Mouse (Mus musculus) small intestine, adult 2 months (tissue): ENCODE measurements around the gene Pou4f1. TPM values are rescaled to one million over a fixed set of nuclear protein-coding genes. Genes with fewer than 3 reads are reported as not detected.
A peak's percentile ranks its signal among the peaks of the same experiment; 100 is the strongest.

Source experiments
- H3K27ac ChIP-seq: fragments of 200-500 bp; 2 replicates; pipeline ENCODE4 v1.5.1; 2012; ENCODE audit warnings: low read depth, low read length, control low read depth, inconsistent platforms; ENCODE audit not compliant: insufficient read depth
- H3K27me3 ChIP-seq: fragments of 200-500 bp; 2 replicates; pipeline ENCODE4 v1.6.1; 2012; ENCODE audit warnings: mild to moderate bottlenecking, moderate library complexity, low read length, inconsistent platforms; ENCODE audit not compliant: control insufficient read depth, insufficient read depth
- H3K36me3 ChIP-seq: fragments of 200-500 bp; 2 replicates; pipeline ENCODE4 v1.6.1; 2012; ENCODE audit warnings: mild to moderate bottlenecking, low read length, control low read depth, inconsistent platforms; ENCODE audit not compliant: control insufficient read depth, insufficient read depth
- H3K4me1 ChIP-seq: fragments of 200-500 bp; 2 replicates; pipeline ENCODE4 v1.6.1; 2012; ENCODE audit warnings: low read length, inconsistent platforms, mixed read lengths; ENCODE audit not compliant: control insufficient read depth, insufficient read depth, insufficient read length
- H3K4me3 ChIP-seq: fragments of 200-500 bp; 2 replicates; pipeline ENCODE4 v1.5.1; 2012; ENCODE audit warnings: low read depth, mild to moderate bottlenecking, control low read depth, inconsistent platforms, low read length, moderate library complexity
- CTCF ChIP-seq: fragments of 200-500 bp; IDR thresholded peaks from 2 replicates; pipeline ENCODE4 v1.5.1; 2012; ENCODE audit warnings: low read depth, mild to moderate bottlenecking, control low read depth, inconsistent platforms, low read length, moderate library complexity, mixed read lengths; ENCODE audit not compliant: insufficient replicate concordance, insufficient read length; ENCODE audit errors: extremely low read depth
- POLR2A ChIP-seq: fragments of 200-500 bp; IDR thresholded peaks from 2 replicates; pipeline ENCODE4 v1.6.1; 2012; ENCODE audit warnings: low read depth, mild to moderate bottlenecking, control low read depth, inconsistent platforms, low read length, moderate library complexity
- WGBS: fragments of 180-500 bp; shearing (Covaris S2); methylation state at CpG from one replicate; pipeline ENCODE4 v1.1.7; 2018; 5-methylcytosine and 5-hydroxymethylcytosine counted together
- polyA plus RNA-seq: library from polyadenylated mRNA; depleted of rRNA; stranded (reverse); fragments of >200 nt; gene quantifications from 2 replicates; pipeline ENCODE4 v1.2.3, GENCODE M21; 2012

The Pou4f1 gene
- polyA plus RNA-seq, 1 experiment: 0.19 TPM

DNA sequence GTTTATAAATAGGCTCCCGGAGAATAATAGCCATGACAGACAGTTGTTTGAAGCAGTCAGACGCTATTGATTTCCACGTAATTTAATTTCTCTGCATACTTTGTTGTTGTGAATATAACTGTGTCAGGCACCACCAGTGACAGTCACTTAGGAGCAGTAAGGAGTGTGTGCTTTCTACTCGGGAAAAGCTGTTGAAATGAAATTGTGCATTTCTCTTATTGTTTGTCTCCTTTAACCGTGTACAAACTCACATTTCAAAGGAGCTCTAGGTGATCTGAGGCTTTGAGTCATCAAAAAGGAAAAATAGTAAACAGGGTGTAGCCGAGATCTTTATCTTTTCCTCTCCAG lies 798 bp upstream of the Pou4f1 start:
- WGBS: 9% methylated on average over 6 of the region's 6 CpGs
- Histone ChIP-seq H3K4me3 (no peak overlapping the region), H3K27ac (no peak overlapping the region), H3K36me3 (no peaks in the 10 kb centered on the region), H3K27me3 (peaks cover 88% of the 10 kb centered on the region), H3K4me1 (peaks cover 14% of the 10 kb centered on the region)
- TF ChIP-seq POLR2A (no peak), CTCF (no peak)

DNA sequence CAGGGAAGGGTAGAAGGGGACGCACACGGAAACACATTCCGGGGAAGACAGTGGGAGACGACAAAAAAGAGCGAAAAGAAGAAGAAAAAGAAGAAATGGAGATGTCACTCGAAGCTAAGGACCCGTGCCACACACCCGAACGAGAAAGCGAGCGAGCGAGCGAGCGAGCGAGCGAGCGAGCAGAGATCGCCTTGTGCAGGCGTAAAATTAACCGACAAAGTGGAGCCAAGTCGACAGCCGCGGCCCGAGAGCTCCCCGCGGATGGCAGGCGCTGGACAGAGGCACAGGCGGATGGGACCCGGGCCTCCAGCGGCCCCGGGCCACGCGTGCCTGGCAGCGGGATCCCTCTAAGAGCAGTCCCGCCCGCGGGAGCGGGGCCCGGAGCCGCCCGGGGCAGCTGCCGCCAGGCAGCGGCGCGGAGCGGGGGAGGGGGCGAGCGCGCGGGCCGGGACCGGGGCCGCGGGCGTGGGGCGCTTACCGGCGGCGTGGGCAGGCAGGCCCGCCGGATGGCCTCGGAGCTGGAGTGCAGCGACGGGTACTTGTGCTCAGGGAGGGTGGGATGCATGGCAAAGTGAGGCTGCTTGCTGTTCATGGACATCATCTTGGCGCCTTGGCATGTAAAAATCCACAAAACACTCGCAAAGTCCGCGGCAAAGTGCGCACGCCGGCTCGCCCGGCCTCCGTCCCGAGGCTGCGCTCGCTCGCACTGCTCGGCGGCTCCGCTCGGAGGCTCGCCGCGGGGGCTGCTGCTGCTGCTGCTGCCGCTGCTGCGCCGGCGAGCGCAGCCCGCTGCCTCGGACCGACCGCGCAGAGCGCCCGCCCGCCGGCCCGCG lies 450 bp downstream of the Pou4f1 start:
- Histone ChIP-seq H3K4me1 (peaks cover 10% of the 10 kb centered on the region), H3K36me3 (no peaks in the 10 kb centered on the region), H3K4me3 (peak overlapping the region; percentile 59), H3K27ac (no peak overlapping the region), H3K27me3 (peaks cover 86% of the 10 kb centered on the region)
- TF ChIP-seq CTCF (no peak), POLR2A (no peak)
- 1% methylated on average over 101 of the region's 101 CpGs for WGBS

DNA sequence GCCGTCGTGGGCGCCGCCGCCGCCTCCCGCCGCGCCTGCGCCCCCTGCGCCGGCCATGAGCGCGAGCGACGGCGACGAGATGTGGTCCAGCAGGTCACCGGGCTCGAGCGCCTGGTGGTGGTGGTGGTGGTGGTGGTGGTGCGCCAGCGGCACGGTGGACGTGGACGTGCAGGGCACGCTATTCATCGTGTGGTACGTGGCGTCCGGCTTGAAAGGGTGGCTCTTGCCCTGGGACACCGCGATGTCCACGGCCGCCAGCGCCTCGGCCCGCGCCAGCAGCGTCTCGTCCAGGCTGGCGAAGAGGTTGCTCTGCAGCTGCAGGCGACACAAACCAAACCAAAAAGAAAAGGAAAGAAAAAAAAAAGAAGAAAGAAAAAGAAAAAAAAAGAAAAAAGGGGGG lies 1.2 kb downstream of the Pou4f1 start:
- no peaks in the 10 kb centered on the region for H3K36me3 ChIP-seq
- peak overlapping the region; percentile 17 for H3K4me3 ChIP-seq
- 2% methylated on average over 32 of the region's 43 CpGs for WGBS
- no peak overlapping the region for H3K27ac ChIP-seq
- peaks cover 84% of the 10 kb centered on the region for H3K27me3 ChIP-seq
- H3K4me1 ChIP-seq: peaks cover 8% of the 10 kb centered on the region
- TF ChIP-seq POLR2A (no peak), CTCF (no peak)

DNA sequence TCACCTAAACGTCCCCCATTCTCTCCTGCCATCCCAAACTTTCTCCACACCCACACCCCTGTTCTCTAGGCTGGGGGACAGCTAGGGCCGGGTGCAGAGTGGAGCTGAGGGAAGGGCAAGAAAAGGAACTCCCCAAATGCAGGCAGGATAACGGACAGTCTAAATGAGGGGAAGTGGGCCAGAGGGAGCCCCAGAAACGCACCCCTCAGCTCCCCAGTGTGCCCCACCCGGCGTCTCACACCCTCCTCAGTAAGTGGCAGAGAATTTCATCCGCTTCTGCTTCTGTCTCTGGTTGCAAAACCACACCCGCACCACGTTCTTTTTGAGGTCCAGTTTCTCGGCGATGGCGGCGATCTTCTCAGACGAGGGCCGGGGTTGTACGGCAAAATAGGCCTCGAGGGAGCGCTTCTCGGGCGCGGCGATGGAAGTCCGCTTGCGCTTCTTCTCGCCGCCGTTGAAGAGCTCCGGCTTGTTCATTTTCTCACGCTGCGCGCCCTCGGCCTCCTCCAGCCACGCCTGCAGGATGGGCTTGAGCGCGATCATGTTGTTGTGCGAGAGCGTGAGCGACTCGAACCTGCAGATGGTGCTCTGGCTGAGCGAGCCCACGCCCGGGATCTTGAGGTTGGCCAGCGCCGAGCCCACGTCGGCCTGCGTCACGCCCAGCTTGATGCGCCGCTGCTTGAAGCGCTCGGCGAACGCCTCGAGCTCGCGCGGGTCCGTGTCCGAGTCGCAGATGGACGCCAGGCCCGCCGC lies 2.1 kb downstream of the Pou4f1 start:
- TF ChIP-seq CTCF (no peak), POLR2A (no peak)
- Histone ChIP-seq H3K4me1 (peaks cover 8% of the 10 kb centered on the region), H3K36me3 (no peaks in the 10 kb centered on the region), H3K4me3 (peak overlapping the region; percentile 50), H3K27me3 (peaks cover 84% of the 10 kb centered on the region), H3K27ac (no peak overlapping the region)
- WGBS: 2% methylated on average over 64 of the region's 64 CpGs

DNA sequence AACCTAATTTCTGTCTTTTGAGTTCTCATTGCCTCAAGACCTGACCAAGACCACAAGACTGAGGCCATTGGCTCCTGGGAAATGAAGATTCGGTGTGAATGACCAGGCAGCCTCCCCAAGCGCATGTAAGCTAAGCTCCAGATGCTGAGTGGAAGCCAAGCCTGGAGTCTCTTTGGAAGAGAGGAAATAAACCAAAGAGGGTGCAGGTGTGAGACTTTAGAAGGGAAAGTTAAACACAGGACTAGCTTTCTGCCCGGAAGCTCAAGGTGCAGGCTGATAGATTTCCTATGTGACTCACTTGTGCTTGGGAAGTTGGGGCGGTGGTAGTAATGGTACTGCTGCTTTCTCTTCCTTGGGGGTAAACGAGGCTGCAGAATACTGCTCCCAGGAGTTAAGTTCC lies 3.0 kb downstream of the Pou4f1 start:
- Histone ChIP-seq H3K27me3 (peaks cover 82% of the 10 kb centered on the region), H3K4me3 (no peak overlapping the region), H3K36me3 (no peaks in the 10 kb centered on the region), H3K27ac (no peak overlapping the region), H3K4me1 (peaks cover 8% of the 10 kb centered on the region)
- TF ChIP-seq CTCF: no peak
- no peak for TF ChIP-seq POLR2A
- 11% methylated on average over 5 of the region's 5 CpGs for WGBS

DNA sequence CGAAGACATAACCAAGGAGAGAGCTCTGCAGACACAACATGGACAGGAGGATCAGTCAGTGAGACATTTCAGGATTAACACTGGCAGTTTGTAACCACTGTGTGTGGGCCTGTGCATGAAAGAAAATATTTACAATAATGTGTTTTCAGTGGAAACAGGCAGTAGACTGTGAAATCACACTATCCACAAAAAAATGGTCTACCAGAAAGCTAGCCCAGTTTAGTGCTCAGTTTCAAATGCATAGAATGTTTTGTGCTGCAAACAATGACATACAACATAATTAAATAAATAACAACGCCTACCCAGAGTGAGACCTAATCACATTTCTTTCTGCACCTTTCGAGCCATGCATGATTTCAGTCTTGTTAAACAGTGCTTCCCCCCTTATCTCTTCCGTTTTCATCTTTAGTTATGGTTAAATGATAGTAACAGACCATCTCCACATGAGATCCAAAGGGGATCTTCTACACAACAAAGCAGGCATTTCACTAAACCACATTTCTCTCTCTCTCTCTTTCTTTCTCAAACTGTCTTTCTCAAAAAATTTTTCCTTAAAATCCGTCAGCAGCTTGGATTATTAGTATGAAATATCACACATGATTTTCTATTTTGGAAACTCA lies 4.1 kb downstream of the Pou4f1 start:
- Histone ChIP-seq H3K27ac (no peak overlapping the region), H3K36me3 (no peaks in the 10 kb centered on the region), H3K4me1 (peaks cover 8% of the 10 kb centered on the region), H3K27me3 (peaks cover 83% of the 10 kb centered on the region), H3K4me3 (no peak overlapping the region)
- 13% methylated on average over 5 of the region's 5 CpGs for WGBS
- no peak for TF ChIP-seq POLR2A
- no peak for TF ChIP-seq CTCF
